Mouse (Mus musculus): ENCODE data around the gene Rb1.

The Rb1 gene

GRCm38 (mm10) chr14:73271807-73272206, 53.8 kb downstream of the Rb1 start:
- no peak for DNase-seq (ENCODE audit: low read depth in 1 of 2, low spot score in 2 of 2)

DNA sequence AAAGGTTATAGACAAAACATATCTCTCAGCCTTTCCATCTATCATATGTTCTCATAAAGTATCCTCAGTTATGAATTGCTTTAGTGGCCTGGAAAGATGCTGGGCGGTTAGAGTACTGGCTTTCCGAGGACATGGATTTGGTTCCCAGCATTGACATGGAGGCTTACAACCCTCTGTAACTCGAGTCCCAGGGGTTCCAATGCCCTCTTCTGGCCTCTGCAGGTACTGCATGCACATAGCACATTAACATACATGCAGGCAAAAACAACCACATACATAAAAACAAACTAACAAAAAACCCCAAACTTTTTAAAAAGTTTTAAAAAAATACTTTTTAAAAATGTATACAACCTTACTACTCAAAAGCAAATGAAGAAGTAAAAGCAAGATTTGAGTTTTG, 59.5 kb downstream of the Rb1 start:
- peak in 1 of 2 experiments; percentile 18 for DNase-seq (ENCODE audit: low read depth in 1 of 2, low spot score in 2 of 2)

- no peak for DNase-seq (ENCODE audit: low read depth in 1 of 2, low spot score in 2 of 2)
These were observed 63.4 kb downstream of the Rb1 start for GRCm38 (mm10) chr14:73262210-73262609.

DNA sequence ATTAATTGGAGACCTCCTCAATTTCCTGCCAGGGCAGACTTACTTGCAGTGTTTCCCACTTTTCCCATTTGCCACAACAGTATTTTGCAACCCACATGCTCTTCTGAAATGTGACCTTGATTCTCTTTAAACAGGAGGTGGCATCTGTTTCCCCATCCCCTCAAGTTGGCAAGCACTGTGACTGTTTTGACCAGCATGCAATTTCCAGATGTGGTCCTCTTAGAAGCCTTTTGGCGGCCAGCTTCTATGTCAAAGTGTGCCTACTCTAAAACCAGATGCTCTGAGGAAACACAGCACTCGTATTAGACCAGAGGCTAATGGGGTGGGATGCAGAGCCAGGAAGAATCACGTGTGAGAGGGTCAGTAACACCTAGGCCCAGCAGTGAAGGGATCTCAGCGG, 67.4 kb downstream of the Rb1 start:
- no peak for DNase-seq (ENCODE audit: low read depth in 1 of 2, low spot score in 2 of 2)

- DNase-seq (ENCODE audit: low read depth in 1 of 2, low spot score in 2 of 2): no peak
These were observed 68.3 kb downstream of the Rb1 start for GRCm38 (mm10) chr14:73257348-73257747.

- DNase-seq (ENCODE audit: low read depth in 1 of 2, low spot score in 2 of 2): no peak
These were observed 70.1 kb downstream of the Rb1 start for GRCm38 (mm10) chr14:73255426-73255970.

GRCm38 (mm10) chr14:73254412-73254811, 71.2 kb downstream of the Rb1 start:
- no peak for DNase-seq (ENCODE audit: low read depth in 1 of 2, low spot score in 2 of 2)

DNA sequence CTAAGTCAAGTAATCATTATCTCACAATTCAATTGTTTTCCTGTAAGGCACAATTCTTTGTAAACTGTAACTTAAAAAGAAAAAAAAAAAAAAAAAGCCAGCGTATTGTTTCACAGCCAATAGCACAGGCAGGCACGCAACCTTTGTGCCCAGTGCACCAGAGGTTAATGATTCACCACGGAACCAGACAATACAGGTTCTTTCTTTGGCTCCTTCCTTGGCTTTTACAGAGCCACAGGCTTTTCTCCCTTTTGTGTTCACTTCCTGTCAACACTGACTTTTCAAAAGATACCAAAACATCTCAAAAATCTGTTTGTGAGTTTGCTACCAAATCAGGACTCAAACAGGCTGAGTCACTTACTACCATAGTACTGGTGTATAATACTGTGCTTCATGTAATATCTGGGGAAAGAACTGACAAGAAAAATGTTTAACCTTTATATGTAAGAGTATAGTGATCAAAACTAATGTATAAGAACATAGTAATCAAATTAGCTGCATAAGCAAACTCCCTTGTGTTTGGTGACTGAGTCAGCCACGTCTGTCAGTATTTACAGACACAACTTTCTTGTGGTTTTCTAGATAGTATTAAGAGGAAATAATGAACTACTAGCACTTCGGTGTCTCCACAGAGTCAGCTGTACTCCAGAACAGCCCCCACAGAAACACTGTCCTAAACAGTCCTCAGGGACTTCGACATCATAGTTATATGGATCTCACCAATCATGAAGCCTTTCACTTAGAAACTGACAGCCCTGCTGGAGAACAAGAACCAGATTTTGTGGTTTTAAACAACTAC, 72.0 kb downstream of the Rb1 start:
- no peak for DNase-seq (ENCODE audit: low read depth in 1 of 2, low spot score in 2 of 2)

DNA sequence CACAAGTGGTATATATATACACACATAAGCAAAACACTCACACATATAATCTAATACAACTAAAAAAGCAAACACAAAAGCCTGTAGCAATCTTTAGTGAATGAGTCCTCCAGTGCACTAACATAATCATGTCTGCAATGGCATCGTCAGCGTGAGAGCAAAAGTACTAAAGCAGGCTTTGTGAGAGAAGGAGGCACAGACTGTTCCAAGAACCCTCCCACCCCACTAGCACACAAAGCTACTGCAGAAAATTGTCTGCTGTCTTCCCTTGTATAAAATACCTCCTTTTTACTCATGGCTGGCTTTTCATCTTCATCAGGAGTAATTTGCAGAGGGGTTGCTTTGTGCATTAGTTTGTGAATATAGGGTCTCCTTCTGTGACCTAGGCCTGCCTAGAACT, 73.3 kb downstream of the Rb1 start:
- DNase-seq (ENCODE audit: low read depth in 1 of 2, low spot score in 2 of 2): no peak

DNA sequence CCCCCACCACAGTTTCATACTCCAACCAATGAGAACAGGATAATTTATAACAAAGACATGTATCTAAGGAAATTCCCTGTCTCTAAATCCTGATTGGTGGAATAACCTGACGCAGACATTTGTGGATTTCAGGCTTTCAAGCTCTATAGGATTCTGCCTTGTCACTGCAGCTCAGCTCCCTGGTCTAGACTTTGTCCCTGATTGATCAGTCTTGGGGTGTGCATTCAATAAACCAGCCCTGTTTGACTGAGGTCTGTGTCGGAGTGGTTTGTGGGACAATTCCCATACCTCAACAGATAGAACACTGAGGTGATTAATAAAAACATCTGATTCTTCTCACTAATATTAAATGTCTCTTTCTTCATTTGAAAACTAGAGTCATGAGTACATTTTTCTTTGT, 75.6 kb downstream of the Rb1 start:
- no peak for DNase-seq (ENCODE audit: low read depth in 1 of 2, low spot score in 2 of 2)

GRCm38 (mm10) chr14:73244061-73244597, 81.5 kb downstream of the Rb1 start:
- DNase-seq (ENCODE audit: low read depth in 1 of 2, low spot score in 2 of 2): no peak

DNA sequence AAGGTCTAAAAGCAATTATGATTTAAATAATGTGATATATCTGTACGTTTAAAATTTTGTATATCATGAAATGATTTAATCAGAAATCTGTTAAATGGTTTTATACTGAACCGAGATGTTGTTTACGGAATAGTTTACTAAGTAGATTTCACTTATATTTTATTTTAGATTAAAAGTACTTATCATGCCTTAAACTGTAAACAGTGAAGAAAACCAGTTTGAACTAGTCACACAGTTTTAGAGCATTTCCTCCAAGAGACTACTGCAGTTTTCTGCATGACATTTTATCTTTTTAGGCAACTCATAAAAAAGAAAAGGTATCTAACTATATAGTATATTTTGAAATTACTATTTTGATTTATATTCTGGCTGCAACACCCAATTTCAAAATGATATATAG, 85.8 kb downstream of the Rb1 start:
- DNase-seq (ENCODE audit: low read depth in 1 of 2, low spot score in 2 of 2): no peak

DNA sequence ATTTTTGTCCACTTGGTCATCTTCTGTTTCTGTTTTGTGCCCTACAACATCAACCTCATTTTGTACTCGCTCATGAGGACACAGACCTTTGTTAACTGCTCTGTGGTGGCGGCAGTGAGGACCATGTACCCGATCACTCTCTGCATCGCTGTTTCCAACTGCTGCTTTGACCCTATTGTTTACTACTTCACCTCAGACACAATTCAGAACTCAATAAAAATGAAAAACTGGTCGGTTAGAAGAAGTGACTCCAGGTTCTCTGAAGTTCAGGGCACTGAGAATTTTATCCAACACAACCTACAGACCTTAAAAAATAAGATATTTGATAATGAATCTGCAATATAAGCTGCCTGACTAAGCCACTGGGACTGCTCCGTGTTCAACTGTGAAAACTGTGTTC, 86.3 kb downstream of the Rb1 start:
- no peak for DNase-seq (ENCODE audit: low read depth in 1 of 2, low spot score in 2 of 2)

DNA sequence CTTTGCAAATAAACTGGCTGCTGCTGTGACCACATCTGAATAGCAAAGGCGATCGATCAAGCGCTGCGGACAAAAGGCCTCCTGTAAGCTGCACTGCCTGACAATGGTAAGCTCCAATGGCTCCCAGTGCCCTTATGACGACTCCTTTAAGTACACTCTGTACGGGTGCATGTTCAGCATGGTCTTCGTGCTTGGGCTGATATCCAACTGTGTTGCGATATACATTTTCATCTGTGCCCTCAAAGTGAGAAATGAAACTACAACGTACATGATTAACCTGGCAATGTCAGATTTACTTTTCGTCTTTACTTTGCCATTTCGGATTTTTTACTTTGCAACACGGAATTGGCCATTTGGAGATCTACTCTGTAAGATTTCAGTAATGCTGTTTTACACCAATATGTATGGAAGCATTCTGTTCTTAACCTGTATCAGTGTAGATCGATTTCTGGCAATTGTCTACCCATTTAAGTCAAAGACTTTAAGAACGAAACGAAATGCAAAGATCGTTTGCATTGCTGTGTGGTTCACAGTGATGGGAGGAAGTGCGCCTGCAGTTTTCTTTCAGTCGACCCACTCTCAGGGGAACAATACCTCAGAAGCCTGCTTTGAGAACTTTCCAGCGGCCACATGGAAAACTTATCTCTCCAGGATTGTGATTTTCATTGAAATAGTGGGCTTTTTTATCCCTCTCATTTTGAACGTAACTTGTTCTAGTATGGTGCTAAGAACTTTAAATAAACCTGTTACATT, 86.9 kb downstream of the Rb1 start:
- peak in 1 of 2 experiments; percentile 26 for DNase-seq (ENCODE audit: low read depth in 1 of 2, low spot score in 2 of 2)

DNA sequence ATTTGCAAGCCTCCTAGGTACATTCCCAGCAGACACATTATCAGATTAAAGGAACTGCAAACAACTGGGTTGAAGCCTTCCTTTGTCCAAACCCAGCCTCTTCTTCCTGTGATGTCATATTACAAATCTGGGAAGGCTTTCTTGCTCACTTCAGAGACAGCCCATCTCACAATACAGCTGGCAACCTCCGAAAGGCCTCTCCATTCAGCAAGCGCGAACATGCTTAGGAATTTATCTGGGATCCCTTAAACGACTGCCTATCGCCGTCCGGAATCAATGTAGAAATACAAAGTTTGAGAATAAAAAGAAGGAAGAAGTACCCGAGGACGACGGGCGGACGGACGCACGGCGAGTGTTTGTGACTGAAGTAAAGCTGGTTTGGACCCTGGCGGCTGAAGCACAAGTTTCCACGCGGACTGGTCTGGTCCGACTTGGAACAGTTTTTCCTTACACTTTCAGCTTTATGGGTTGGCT, 87.7 kb downstream of the Rb1 start, which contains the start of gene Lpar6:
Gene Lpar6 (plus strand): TSS at position 48 of the 474 bp plus-strand sequence.
- DNase-seq (ENCODE audit: low read depth in 1 of 2, low spot score in 2 of 2): peak; percentile 31 to 33

- DNase-seq (ENCODE audit: low read depth in 1 of 2, low spot score in 2 of 2): no peak
These were observed 91.1 kb downstream of the Rb1 start for GRCm38 (mm10) chr14:73234468-73235031.

- DNase-seq (ENCODE audit: low read depth in 1 of 2, low spot score in 2 of 2): no peak
These were observed 94.2 kb downstream of the Rb1 start for GRCm38 (mm10) chr14:73231286-73231982.

DNA sequence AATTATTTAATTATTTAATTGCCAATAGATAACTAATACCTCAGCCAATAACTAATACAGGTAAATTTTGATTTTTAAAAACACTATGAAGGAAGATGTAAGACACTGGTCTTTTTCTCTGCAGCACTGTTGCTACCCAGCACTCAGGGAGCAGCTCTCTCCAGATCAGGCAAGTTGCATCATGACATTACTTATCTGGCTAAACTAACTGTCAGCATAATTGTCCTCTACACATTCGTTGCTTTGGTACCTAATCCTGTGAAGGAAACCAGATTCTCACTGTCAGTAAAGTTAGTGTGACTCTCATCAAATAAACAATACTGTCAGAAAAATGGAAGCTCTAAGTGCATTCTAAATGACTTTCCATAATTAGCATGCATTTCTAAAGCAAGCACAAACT, 98.8 kb downstream of the Rb1 start:
- no peak for DNase-seq (ENCODE audit: low read depth in 1 of 2, low spot score in 2 of 2)

DNA sequence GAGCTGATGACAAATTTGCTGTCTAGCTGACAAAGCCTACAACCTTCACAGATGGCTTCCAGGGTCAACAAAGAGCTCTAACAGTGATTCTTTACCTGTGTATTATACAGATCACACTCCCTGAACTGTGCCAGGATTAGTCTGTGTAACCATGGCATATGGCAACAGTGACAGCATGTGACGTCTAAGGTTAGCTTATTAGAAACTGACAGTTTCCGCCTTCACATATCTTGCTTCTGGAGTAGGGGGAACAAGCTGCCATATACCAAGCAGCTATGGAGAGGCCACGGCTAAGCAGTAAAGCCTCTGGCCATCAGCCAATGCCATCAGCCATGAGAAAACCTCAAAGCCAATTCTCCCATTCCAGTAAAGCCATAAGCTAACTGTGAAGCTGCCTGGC, 99.3 kb downstream of the Rb1 start:
- DNase-seq (ENCODE audit: low read depth in 1 of 2, low spot score in 2 of 2): no peak

DNA sequence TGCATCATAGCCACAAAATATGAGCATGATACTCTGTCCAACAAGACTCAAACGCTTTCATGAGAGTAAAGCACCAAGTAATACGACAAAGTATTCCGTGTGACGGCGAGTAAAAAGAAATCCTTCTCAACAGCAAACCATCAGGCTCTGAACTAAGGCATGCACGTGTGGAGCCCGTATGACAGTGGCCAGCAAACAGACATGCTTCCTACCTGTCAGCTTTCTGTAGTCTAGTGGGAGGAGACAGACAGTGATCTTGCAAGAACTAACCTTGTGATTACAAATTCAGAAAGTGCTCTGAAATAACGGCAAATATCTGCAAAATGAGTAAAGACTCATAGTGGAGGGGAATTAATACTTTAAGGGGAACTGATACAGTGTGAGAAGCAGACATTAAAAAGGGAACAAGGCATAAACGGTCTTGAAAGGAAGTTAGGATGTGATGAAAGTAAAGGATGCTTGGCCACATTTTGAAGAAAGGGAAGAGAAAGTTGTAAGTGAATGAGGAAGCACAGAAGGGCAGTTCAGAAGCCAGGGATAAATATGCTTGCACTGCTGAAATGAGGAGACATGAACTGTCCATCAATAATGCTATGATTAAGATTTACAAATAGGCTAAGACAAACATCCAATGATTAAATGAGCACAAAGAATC, 103.2 kb downstream of the Rb1 start:
- DNase-seq (ENCODE audit: low read depth in 1 of 2, low spot score in 2 of 2): peak; percentile 19 to 29

Data from monocyte, adult 2 months (primary cell).